Mouse (Mus musculus): Measurements from ENCODE around the gene Aup1.

DNA sequence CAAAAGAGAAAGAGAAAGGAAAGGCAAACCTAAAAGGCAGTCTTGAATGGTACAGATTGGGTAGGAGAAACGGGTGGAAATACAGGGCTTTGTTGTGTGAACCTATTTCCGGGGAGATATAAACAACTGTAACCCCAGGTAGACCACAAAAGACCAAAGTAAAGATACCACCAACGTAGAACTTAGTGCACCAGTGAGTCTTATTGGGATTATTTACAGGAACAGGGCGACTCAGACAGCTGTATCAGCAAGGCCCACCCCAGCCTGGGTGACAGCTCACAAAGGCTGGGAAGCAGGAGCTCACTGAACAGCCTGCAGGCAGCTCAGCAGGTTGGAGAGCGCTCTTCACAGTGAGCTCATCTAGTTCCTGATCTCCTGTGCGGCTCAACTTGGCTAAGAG lies 41.6 kb downstream of the Aup1 start:
- TF ChIP-seq CTCF (IDR thresholded peaks at IDR 0.05; ENCODE audit: borderline replicate concordance, control insufficient read depth, extremely low read depth, insufficient read depth, low read length, poor library complexity) = no peak
- TF ChIP-seq POLR2A (IDR thresholded peaks at IDR 0.05; ENCODE audit: control insufficient read depth, extremely low read depth, insufficient read depth, low read length, poor library complexity) = no peak
